Mouse (Mus musculus) stomach, embryonic 15.5 days (tissue): ENCODE data around the gene Ahdc1. TPM values are rescaled to one million over a fixed set of nuclear protein-coding genes. Genes with fewer than 3 reads are reported as not detected.

Source experiments
- ATAC-seq: fragments of 200-750 bp; cut with Nextera tagmentation; 2 replicates; pipeline ENCODE4 v1.8.0; 2017; ENCODE audit warnings: low read depth, moderate number of reproducible peaks, moderate TSS enrichment; ENCODE audit not compliant: insufficient read depth, low FRiP score
- H3K27ac ChIP-seq: fragments of 300-500 bp; sonication (generic); 2 replicates; pipeline ENCODE4 v1.5.1; 2015; ENCODE audit warnings: mild to moderate bottlenecking, inconsistent platforms
- H3K27me3 ChIP-seq: fragments of 300-500 bp; sonication (generic); replicated peaks from 2 replicates; pipeline ENCODE4 v1.6.1; 2015; ENCODE audit warnings: inconsistent platforms
- H3K36me3 ChIP-seq: fragments of 300-500 bp; sonication (generic); 2 replicates; pipeline ENCODE4 v1.6.1; 2015; ENCODE audit warnings: inconsistent platforms
- H3K4me1 ChIP-seq: fragments of 300-500 bp; sonication (generic); 2 replicates; pipeline ENCODE4 v1.6.1; 2015; ENCODE audit warnings: inconsistent platforms
- H3K4me2 ChIP-seq: fragments of 300-500 bp; sonication (generic); 2 replicates; pipeline ENCODE4 v1.6.1; 2015; ENCODE audit warnings: mild to moderate bottlenecking, inconsistent platforms
- H3K4me3 ChIP-seq: fragments of 300-500 bp; sonication (generic); replicated peaks from 2 replicates; pipeline ENCODE4 v1.5.1; 2015; ENCODE audit warnings: inconsistent platforms
- H3K9ac ChIP-seq: fragments of 300-500 bp; sonication (generic); 2 replicates; pipeline ENCODE4 v1.6.1; 2015; ENCODE audit warnings: inconsistent platforms
- H3K9me3 ChIP-seq: fragments of 300-500 bp; sonication (generic); 2 replicates; pipeline ENCODE4 v1.6.1; 2016; ENCODE audit warnings: inconsistent platforms
- WGBS: fragments of 180-500 bp; shearing (Covaris S2); methylation state at CpG from one replicate; pipeline ENCODE4 v1.1.7; 2015; 5-methylcytosine and 5-hydroxymethylcytosine counted together
- polyA plus RNA-seq: library from polyadenylated mRNA; unstranded; fragments of >200 nt; fragmentation: Nextera tagmentation; extraction: Ambion mirVana; gene quantifications from 2 replicates; pipeline ENCODE4 v1.2.1, GENCODE M21; 2015

Ahdc1 gene
- polyA plus RNA-seq, 1 experiment from 2014 or later, result 9.3 TPM

- whole genome bisulfite sequencing, result 79% methylated on average over 1 of the region's 1 CpGs
- ATAC-seq, result no peak
These were observed 24.4 kb downstream of the Ahdc1 start for GRCm38 (mm10) chr4:133035446-133035845.

GRCm38 (mm10) chr4:133035946-133036345 lies 24.9 kb downstream of the Ahdc1 start:
- no peaks in the 10 kb centered on the region for H3K36me3 ChIP-seq
- no peaks in the 10 kb centered on the region for H3K27me3 ChIP-seq
- H3K4me3 ChIP-seq, result no peak overlapping the region
- ATAC-seq, result no peak
- no peak overlapping the region for H3K9ac ChIP-seq
- 66% methylated on average over 3 of the region's 3 CpGs for WGBS
- H3K4me1 ChIP-seq, result peaks cover 33% of the 10 kb centered on the region; the same call in 1 of the 2 replicates
- H3K27ac ChIP-seq, result no peak overlapping the region
- no peaks in the 10 kb centered on the region for H3K9me3 ChIP-seq
- H3K4me2 ChIP-seq, result no peak overlapping the region

More at GRCm38 (mm10) chr4:133035446-133035845, 24.4 kb downstream of the Ahdc1 start:
- no peak overlapping the region for H3K4me3 ChIP-seq
- no peaks in the 10 kb centered on the region for H3K9me3 ChIP-seq
- no peaks in the 10 kb centered on the region for H3K36me3 ChIP-seq
- H3K27ac ChIP-seq, result no peak overlapping the region
- no peak overlapping the region for H3K9ac ChIP-seq
- H3K4me1 ChIP-seq, result peaks cover 28% of the 10 kb centered on the region; the same call in 1 of the 2 replicates
- H3K27me3 ChIP-seq, result no peaks in the 10 kb centered on the region
- H3K4me2 ChIP-seq, result no peak overlapping the region

GRCm38 (mm10) chr4:133037293-133037692 lies 26.2 kb downstream of the Ahdc1 start:
- Histone ChIP-seq H3K27me3 (no peaks in the 10 kb centered on the region), H3K9me3 (no peaks in the 10 kb centered on the region), H3K36me3 (no peaks in the 10 kb centered on the region), H3K4me1 (peaks cover 47% of the 10 kb centered on the region), H3K4me3 (no peak overlapping the region), H3K4me2 (0 out of 2 replicates have a peak overlapping the region, but pooled peaks have one; percentile 6), H3K27ac (no peak overlapping the region), H3K9ac (no peak overlapping the region)
- no peak for ATAC-seq
- WGBS, result 44% methylated on average over 9 of the region's 9 CpGs

- H3K27ac ChIP-seq, result no peak overlapping the region
- ATAC-seq, result no peak
- H3K4me1 ChIP-seq, result peaks cover 52% of the 10 kb centered on the region
- no peaks in the 10 kb centered on the region for H3K27me3 ChIP-seq
- no peaks in the 10 kb centered on the region for H3K9me3 ChIP-seq
- 38% methylated on average over 6 of the region's 6 CpGs for WGBS
- no peak overlapping the region for H3K9ac ChIP-seq
- H3K4me2 ChIP-seq, result peak overlapping the region; percentile 97
- no peaks in the 10 kb centered on the region for H3K36me3 ChIP-seq
- H3K4me3 ChIP-seq, result peak overlapping the region; percentile 61; the same call in 1 of the 2 replicates
These were observed 26.7 kb downstream of the Ahdc1 start for GRCm38 (mm10) chr4:133037798-133038197.

GRCm38 (mm10) chr4:133038521-133039115 lies 27.6 kb downstream of the Ahdc1 start:
- ATAC-seq, result peak; percentile 48
- Histone ChIP-seq H3K9me3 (no peaks in the 10 kb centered on the region), H3K4me1 (peaks cover 60% of the 10 kb centered on the region), H3K4me2 (peak overlapping the region; percentile 97), H3K9ac (peak overlapping the region; percentile 72), H3K27ac (peak overlapping the region; percentile 94), H3K27me3 (no peaks in the 10 kb centered on the region), H3K4me3 (peak overlapping the region; percentile 61), H3K36me3 (no peaks in the 10 kb centered on the region)
- WGBS, result under 1% methylated on average over 52 of the region's 76 CpGs

- Histone ChIP-seq H3K9ac (peak overlapping the region; percentile 72), H3K4me2 (peak overlapping the region; percentile 97), H3K27ac (peak overlapping the region; percentile 94), H3K4me1 (peaks cover 67% of the 10 kb centered on the region), H3K4me3 (peak overlapping the region; percentile 61), H3K9me3 (no peaks in the 10 kb centered on the region), H3K36me3 (no peaks in the 10 kb centered on the region), H3K27me3 (no peaks in the 10 kb centered on the region)
- ATAC-seq, result no peak
- 2% methylated on average over 58 of the region's 77 CpGs for WGBS
These were observed 28.2 kb downstream of the Ahdc1 start for GRCm38 (mm10) chr4:133039116-133039819.

- H3K9me3 ChIP-seq, result no peaks in the 10 kb centered on the region
- 21% methylated on average over 18 of the region's 18 CpGs for WGBS
- H3K4me2 ChIP-seq, result peak overlapping the region; percentile 97
- H3K27ac ChIP-seq, result peak overlapping the region; percentile 94; the same call in 1 of the 2 replicates
- H3K9ac ChIP-seq, result no peak overlapping the region
- H3K36me3 ChIP-seq, result no peaks in the 10 kb centered on the region
- ATAC-seq, result no peak
- no peaks in the 10 kb centered on the region for H3K27me3 ChIP-seq
- peak overlapping the region; percentile 61 for H3K4me3 ChIP-seq
- peaks cover 72% of the 10 kb centered on the region for H3K4me1 ChIP-seq
These were observed 28.8 kb downstream of the Ahdc1 start for GRCm38 (mm10) chr4:133039832-133040231.

GRCm38 (mm10) chr4:133040241-133040904 lies 29.3 kb downstream of the Ahdc1 start:
- WGBS, result 52% methylated on average over 14 of the region's 14 CpGs
- H3K27me3 ChIP-seq, result no peaks in the 10 kb centered on the region
- no peaks in the 10 kb centered on the region for H3K36me3 ChIP-seq
- H3K9ac ChIP-seq, result no peak overlapping the region
- peak overlapping the region; percentile 97 for H3K4me2 ChIP-seq
- H3K4me1 ChIP-seq, result peaks cover 75% of the 10 kb centered on the region
- H3K4me3 ChIP-seq, result peak overlapping the region; percentile 61
- no peak overlapping the region for H3K27ac ChIP-seq
- H3K9me3 ChIP-seq, result no peaks in the 10 kb centered on the region
- ATAC-seq, result no peak

GRCm38 (mm10) chr4:133042244-133042643 lies 31.2 kb downstream of the Ahdc1 start:
- Histone ChIP-seq H3K27ac (peak overlapping the region; percentile 81), H3K9ac (no peak overlapping the region; the same call in 1 of the 2 replicates), H3K4me2 (peak overlapping the region; percentile 45), H3K36me3 (no peaks in the 10 kb centered on the region), H3K27me3 (no peaks in the 10 kb centered on the region), H3K9me3 (no peaks in the 10 kb centered on the region), H3K4me3 (peak overlapping the region; percentile 16; the same call in 1 of the 2 replicates), H3K4me1 (peaks cover 89% of the 10 kb centered on the region)
- no peak for ATAC-seq
- WGBS, result 43% methylated on average over 4 of the region's 4 CpGs

- 18% methylated on average over 28 of the region's 28 CpGs for WGBS
- H3K36me3 ChIP-seq, result no peaks in the 10 kb centered on the region
- no peaks in the 10 kb centered on the region for H3K27me3 ChIP-seq
- H3K9me3 ChIP-seq, result no peaks in the 10 kb centered on the region
- H3K4me2 ChIP-seq, result peak overlapping the region; percentile 45
- peak; percentile 15; the same call in 1 of the 2 replicates for ATAC-seq
- peak overlapping the region; percentile 81 for H3K27ac ChIP-seq
- no peak overlapping the region; the same call in 1 of the 2 replicates for H3K9ac ChIP-seq
- peak overlapping the region; percentile 16; the same call in 1 of the 2 replicates for H3K4me3 ChIP-seq
- H3K4me1 ChIP-seq, result peaks cover 89% of the 10 kb centered on the region
These were observed 31.9 kb downstream of the Ahdc1 start for GRCm38 (mm10) chr4:133042651-133043635.
